Mouse (Mus musculus): ENCODE data around the gene Bysl. TPM values are rescaled to one million over a fixed set of nuclear protein-coding genes. Genes with fewer than 3 reads are reported as not detected.

Bysl gene
- polyA plus RNA-seq, 1 experiment from 2014 or later = 23.3 TPM

Other genes starting within 250 kb of the Bysl start
- 65.7 and 67.4 TPM in 2 replicates for gene Mrps10, start 242.6 kb downstream of the Bysl start, polyA plus RNA-seq (2015; fragmentation: Nextera tagmentation; extraction: Ambion mirVana)
- gene Guca1b, start 226.1 kb downstream of the Bysl start, polyA plus RNA-seq (2015; fragmentation: Nextera tagmentation; extraction: Ambion mirVana) = 0.95 and 1.2 TPM in 2 replicates
- gene Guca1a, start 210.9 kb downstream of the Bysl start, polyA plus RNA-seq (2015; fragmentation: Nextera tagmentation; extraction: Ambion mirVana) = 1.2 and 2.1 TPM in 2 replicates
- 0.77 and 0.92 TPM in 2 replicates for gene AI661453, start 174.9 kb downstream of the Bysl start, polyA plus RNA-seq (2015; fragmentation: Nextera tagmentation; extraction: Ambion mirVana)
- 0.57 and 0.64 TPM in 2 replicates for gene 1700001C19Rik, start 174.1 kb downstream of the Bysl start, polyA plus RNA-seq (2015; fragmentation: Nextera tagmentation; extraction: Ambion mirVana)
- 20.3 and 20.8 TPM in 2 replicates for gene Taf8, start 109.2 kb downstream of the Bysl start, polyA plus RNA-seq (2015; fragmentation: Nextera tagmentation; extraction: Ambion mirVana)
- gene Ccnd3, start 106.4 kb downstream of the Bysl start, polyA plus RNA-seq (2015; fragmentation: Nextera tagmentation; extraction: Ambion mirVana) = 412 and 420 TPM in 2 replicates
- gene Med20, start 90 bp upstream of the Bysl start, polyA plus RNA-seq (2015; fragmentation: Nextera tagmentation; extraction: Ambion mirVana) = 30.5 and 34.9 TPM in 2 replicates
- gene Gm20517, start 97 bp upstream of the Bysl start, polyA plus RNA-seq (2015; fragmentation: Nextera tagmentation; extraction: Ambion mirVana) = 0.82 and 1.0 TPM in 2 replicates
- gene Usp49, start 19.2 kb upstream of the Bysl start, polyA plus RNA-seq (2015; fragmentation: Nextera tagmentation; extraction: Ambion mirVana) = 2.1 and 3.1 TPM in 2 replicates
- gene Tomm6, start 76.9 kb upstream of the Bysl start, polyA plus RNA-seq (2015; fragmentation: Nextera tagmentation; extraction: Ambion mirVana) = 274 and 295 TPM in 2 replicates
- gene Frs3, start 77.5 kb upstream of the Bysl start, polyA plus RNA-seq (2015; fragmentation: Nextera tagmentation; extraction: Ambion mirVana) = 3.9 and 5.1 TPM in 2 replicates
- gene Gm21981, start 83.0 kb upstream of the Bysl start, polyA plus RNA-seq (2015; fragmentation: Nextera tagmentation; extraction: Ambion mirVana) = 0.24 and 0.39 TPM in 2 replicates
- 0.72 and 0.84 TPM in 2 replicates for gene Prickle4, start 83.2 kb upstream of the Bysl start, polyA plus RNA-seq (2015; fragmentation: Nextera tagmentation; extraction: Ambion mirVana)
- 0.56 and 1.7 TPM in 2 replicates for gene Pgc, start 115.3 kb upstream of the Bysl start, polyA plus RNA-seq (2015; fragmentation: Nextera tagmentation; extraction: Ambion mirVana)
- 25.7 and 28.9 TPM in 2 replicates for gene Tfeb, start 125.5 kb upstream of the Bysl start, polyA plus RNA-seq (2015; fragmentation: Nextera tagmentation; extraction: Ambion mirVana)
- 9.7 and 10.7 TPM in 2 replicates for gene Mdfi, start 223.2 kb upstream of the Bysl start, polyA plus RNA-seq (2015; fragmentation: Nextera tagmentation; extraction: Ambion mirVana)

Measured in heart, embryonic 16.5 days (tissue).